In the genomic region with DNA sequence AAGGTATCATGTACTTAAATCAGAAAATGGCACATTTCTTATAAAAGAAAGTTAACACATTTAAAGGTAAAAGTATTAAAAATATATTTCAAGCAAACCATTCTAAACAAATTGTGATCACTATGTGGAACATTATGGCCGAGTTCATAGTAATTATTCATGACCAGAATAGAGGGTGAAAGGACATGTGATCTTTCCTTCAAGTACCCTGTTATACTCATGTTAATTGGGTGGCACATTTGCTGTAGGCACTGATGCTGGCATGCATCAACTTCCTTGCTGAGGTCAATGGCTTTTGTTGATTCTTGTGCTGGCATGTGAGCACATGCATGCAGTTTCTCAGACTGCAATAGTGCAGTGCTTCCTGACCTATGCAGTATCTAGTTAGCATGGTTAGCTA, we compare ENCODE assay signal across 27 mouse cellular contexts.
DNase-seq lines count a peak whose midpoint lies in the region; ATAC-seq lines count a peak whose summit lies in the region.
"Had no signal": no experiment of that assay in that cellular context is flagged by ENCODE, and none has a peak within 500 bp of the region (broad histone marks: within the 10 kb centered on the region; RNA-seq: fewer than 3 reads in every experiment).

No protein-coding gene starts in this region.

- H3K9ac ChIP-seq in forebrain, embryonic 11.5 days (ENCODE audit: low read length), result no peak overlapping the region
- H3K9ac ChIP-seq in hindbrain, embryonic 11.5 days (ENCODE audit: low read depth, low read length), result no peak overlapping the region
- no peak overlapping the region for H3K9ac ChIP-seq in hindbrain, embryonic 13.5 days
- H3K9ac ChIP-seq in neural tube, embryonic 11.5 days (ENCODE audit: low read length), result no peak overlapping the region
- H3K9ac ChIP-seq: embryonic facial prominence, embryonic 13.5 days; embryonic facial prominence, embryonic 15.5 days; forebrain, embryonic 13.5 days; forebrain, embryonic 15.5 days had no signal

- H3K4me1 ChIP-seq in forebrain, embryonic 11.5 days (replicated peaks; ENCODE audit: control insufficient read depth, insufficient read depth, low read length), result no peaks in the 10 kb centered on the region
- peaks cover 3% of the 10 kb centered on the region for H3K4me1 ChIP-seq in forebrain, embryonic 10.5 days
- no peaks in the 10 kb centered on the region for H3K4me1 ChIP-seq in hindbrain, embryonic 11.5 days (replicated peaks; ENCODE audit: control insufficient read depth, insufficient read depth, low read length)
- no peaks in the 10 kb centered on the region for H3K4me1 ChIP-seq in hindbrain, embryonic 13.5 days (replicated peaks)
- no peaks in the 10 kb centered on the region for H3K4me1 ChIP-seq in neural tube, embryonic 11.5 days (ENCODE audit: control insufficient read depth, insufficient read depth, low read length)
- H3K4me1 ChIP-seq: embryonic facial prominence, embryonic 13.5 days; embryonic facial prominence, embryonic 15.5 days had no signal

- peak; percentile 39; the same call in 1 of the 2 replicates for ATAC-seq in forebrain, embryonic 11.5 days (replicated peaks; ENCODE audit: low FRiP score)
- 0 out of 2 replicates have a peak, but pooled peaks have one; percentile 45 for ATAC-seq in hindbrain, embryonic 11.5 days (ENCODE audit: low FRiP score)
- no peak for ATAC-seq in hindbrain, embryonic 13.5 days (ENCODE audit: low FRiP score)
- ATAC-seq in neural tube, embryonic 11.5 days (ENCODE audit: insufficient read depth, low FRiP score, low TSS enrichment), result 0 out of 2 replicates have a peak, but pooled peaks have one; percentile 27
- ATAC-seq: activated CD4-positive, CD25-positive, alpha-beta regulatory T cell, adult 4 months; CD4-positive, CD25-positive, alpha-beta regulatory T cell, adult 4 months; Patski had no signal

- WGBS in forebrain, embryonic 11.5 days, result 65% methylated on average over 1 of the region's 1 CpGs
- 85% methylated on average over 1 of the region's 1 CpGs for WGBS in forebrain, embryonic 10.5 days
- 67% methylated on average over 1 of the region's 1 CpGs for WGBS in hindbrain, embryonic 11.5 days
- WGBS in hindbrain, embryonic 13.5 days, result 63% methylated on average over 1 of the region's 1 CpGs
- 88% methylated on average over 1 of the region's 1 CpGs for WGBS in neural tube, embryonic 11.5 days

- H3K36me3 ChIP-seq in forebrain, embryonic 11.5 days (ENCODE audit: control insufficient read depth, insufficient read depth, low read length), result no peaks in the 10 kb centered on the region
- H3K36me3 ChIP-seq in forebrain, embryonic 10.5 days (replicated peaks), result no peaks in the 10 kb centered on the region
- no peaks in the 10 kb centered on the region for H3K36me3 ChIP-seq in hindbrain, embryonic 11.5 days (ENCODE audit: control insufficient read depth, insufficient read depth, low read length)
- no peaks in the 10 kb centered on the region for H3K36me3 ChIP-seq in hindbrain, embryonic 13.5 days
- no peaks in the 10 kb centered on the region for H3K36me3 ChIP-seq in neural tube, embryonic 11.5 days (ENCODE audit: control insufficient read depth, insufficient read depth, low read length)
- H3K36me3 ChIP-seq: embryonic facial prominence, embryonic 13.5 days; embryonic facial prominence, embryonic 15.5 days; forebrain, embryonic 15.5 days; G1E had no signal

- DNase-seq in forebrain, embryonic 11.5 days (ENCODE audit: low spot score), result no peak
- DNase-seq in forebrain, embryonic 10.5 days (ENCODE audit: extremely low spot score, low spot score), result no peak
- DNase-seq in hindbrain, embryonic 11.5 days (ENCODE audit: low spot score), result no peak
- no peak for DNase-seq in neural tube, embryonic 11.5 days (ENCODE audit: low spot score)
- no peak for DNase-seq in neural tube, embryonic 10.5 days (ENCODE audit: extremely low spot score, low spot score)
- DNase-seq: adrenal gland, adult 8-10 months; adrenal gland, postnatal 14 days; adrenal gland, postnatal 36 days; B cell, adult 2 months; cerebellum, adult 11 months; cerebellum, adult 18-20 months; cerebellum, adult 8-10 months; cerebellum, adult 9-11 months; cerebellum, postnatal 14 days; cerebellum, postnatal 36 days; embryo, embryonic 11 days had no signal

- H3K27me3 ChIP-seq in forebrain, embryonic 11.5 days (ENCODE audit: control insufficient read depth, insufficient read depth, low read length), result no peaks in the 10 kb centered on the region
- H3K27me3 ChIP-seq in forebrain, embryonic 10.5 days (ENCODE audit: poor library complexity, severe bottlenecking), result no peaks in the 10 kb centered on the region
- no peaks in the 10 kb centered on the region for H3K27me3 ChIP-seq in hindbrain, embryonic 11.5 days (ENCODE audit: control insufficient read depth, insufficient read depth, low read length)
- H3K27me3 ChIP-seq in hindbrain, embryonic 13.5 days, result no peaks in the 10 kb centered on the region
- no peaks in the 10 kb centered on the region for H3K27me3 ChIP-seq in neural tube, embryonic 11.5 days (ENCODE audit: control insufficient read depth, insufficient read depth, low read length)
- H3K27me3 ChIP-seq: CH12.LX; embryonic facial prominence, embryonic 13.5 days; embryonic facial prominence, embryonic 15.5 days; forebrain, embryonic 13.5 days; forebrain, embryonic 15.5 days; Patski had no signal

- no peaks in the 10 kb centered on the region for H3K9me3 ChIP-seq in forebrain, embryonic 11.5 days (ENCODE audit: control insufficient read depth, low read length)
- H3K9me3 ChIP-seq in forebrain, embryonic 10.5 days, result no peaks in the 10 kb centered on the region
- H3K9me3 ChIP-seq in hindbrain, embryonic 11.5 days (ENCODE audit: control insufficient read depth, low read length), result no peaks in the 10 kb centered on the region
- no peaks in the 10 kb centered on the region for H3K9me3 ChIP-seq in hindbrain, embryonic 13.5 days
- H3K9me3 ChIP-seq in neural tube, embryonic 11.5 days (ENCODE audit: control insufficient read depth, low read length), result no peaks in the 10 kb centered on the region
- H3K9me3 ChIP-seq: embryonic facial prominence, embryonic 13.5 days; embryonic facial prominence, embryonic 15.5 days; forebrain, embryonic 13.5 days; forebrain, embryonic 15.5 days; G1E had no signal

- H3K4me3 ChIP-seq in forebrain, embryonic 11.5 days (ENCODE audit: low read depth, low read length), result no peak overlapping the region
- H3K4me3 ChIP-seq in forebrain, embryonic 10.5 days, result no peak overlapping the region
- no peak overlapping the region for H3K4me3 ChIP-seq in hindbrain, embryonic 11.5 days (ENCODE audit: low read depth, low read length)
- H3K4me3 ChIP-seq in hindbrain, embryonic 13.5 days, result no peak overlapping the region
- H3K4me3 ChIP-seq in neural tube, embryonic 11.5 days (ENCODE audit: low read depth, low read length), result no peak overlapping the region
- H3K4me3 ChIP-seq: embryonic facial prominence, embryonic 13.5 days; embryonic facial prominence, embryonic 15.5 days; erythroblast, embryonic 14.5 days; forebrain, embryonic 13.5 days; forebrain, embryonic 15.5 days had no signal

- H3K27ac ChIP-seq in forebrain, embryonic 11.5 days (ENCODE audit: low read depth, low read length), result no peak overlapping the region
- H3K27ac ChIP-seq in forebrain, embryonic 10.5 days, result no peak overlapping the region
- no peak overlapping the region for H3K27ac ChIP-seq in hindbrain, embryonic 11.5 days (ENCODE audit: low read depth, low read length)
- no peak overlapping the region for H3K27ac ChIP-seq in hindbrain, embryonic 13.5 days
- H3K27ac ChIP-seq in neural tube, embryonic 11.5 days (ENCODE audit: low read depth, low read length), result no peak overlapping the region
- H3K27ac ChIP-seq: embryonic facial prominence, embryonic 13.5 days; embryonic facial prominence, embryonic 15.5 days; forebrain, embryonic 13.5 days; forebrain, embryonic 15.5 days had no signal

- no peak overlapping the region for H3K4me2 ChIP-seq in forebrain, embryonic 11.5 days (ENCODE audit: low read depth, low read length, severe bottlenecking)
- no peak overlapping the region for H3K4me2 ChIP-seq in hindbrain, embryonic 11.5 days (replicated peaks; ENCODE audit: low read depth, low read length)
- no peak overlapping the region for H3K4me2 ChIP-seq in hindbrain, embryonic 13.5 days
- H3K4me2 ChIP-seq in neural tube, embryonic 11.5 days (ENCODE audit: low read depth), result no peak overlapping the region
- H3K4me2 ChIP-seq: embryonic facial prominence, embryonic 13.5 days; embryonic facial prominence, embryonic 15.5 days; forebrain, embryonic 13.5 days; forebrain, embryonic 15.5 days had no signal
